Mouse (Mus musculus) lung, adult 10 weeks (tissue): ENCODE measurements around the gene Defb13. TPM values are rescaled to one million over a fixed set of nuclear protein-coding genes. Genes with fewer than 3 reads are reported as not detected.

Source experiments
- polyA plus RNA-seq: library from polyadenylated mRNA; stranded (reverse); fragments of 350-450 nt; fragmentation: Illumina TruSeq; extraction: RNeasy Lipid Tissue Mini Kit (QIAGEN cat#74804); gene quantifications from one replicate; pipeline ENCODE4 v1.2.3, GENCODE M21; 2014; ENCODE audit warnings: low read depth, low replicate concordance; ENCODE audit not compliant: insufficient read depth

Defb13 gene
- polyA plus RNA-seq, result not detected

DNA sequence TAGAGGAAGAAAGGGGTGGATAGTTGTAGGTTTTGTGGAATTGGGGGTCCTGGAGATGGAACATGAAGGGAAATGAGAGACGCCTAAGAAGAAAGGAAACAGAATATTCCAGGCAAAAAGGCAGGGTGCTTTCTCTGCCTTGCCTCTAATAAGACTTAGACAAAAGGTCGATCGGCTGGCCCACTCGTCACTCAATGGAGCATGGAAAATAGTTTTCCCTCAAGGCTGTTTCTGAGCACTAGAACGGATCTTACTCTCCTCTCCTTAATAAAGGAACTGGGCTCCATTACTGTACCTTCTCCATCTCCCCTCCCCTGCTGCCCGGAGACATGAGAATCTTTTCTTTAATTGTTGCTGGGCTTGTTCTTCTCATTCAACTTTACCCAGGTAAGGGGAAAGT is at the start of gene Defb13:
Defb13 (plus strand) TSS at position 301 of the 400 bp plus-strand sequence.

DNA sequence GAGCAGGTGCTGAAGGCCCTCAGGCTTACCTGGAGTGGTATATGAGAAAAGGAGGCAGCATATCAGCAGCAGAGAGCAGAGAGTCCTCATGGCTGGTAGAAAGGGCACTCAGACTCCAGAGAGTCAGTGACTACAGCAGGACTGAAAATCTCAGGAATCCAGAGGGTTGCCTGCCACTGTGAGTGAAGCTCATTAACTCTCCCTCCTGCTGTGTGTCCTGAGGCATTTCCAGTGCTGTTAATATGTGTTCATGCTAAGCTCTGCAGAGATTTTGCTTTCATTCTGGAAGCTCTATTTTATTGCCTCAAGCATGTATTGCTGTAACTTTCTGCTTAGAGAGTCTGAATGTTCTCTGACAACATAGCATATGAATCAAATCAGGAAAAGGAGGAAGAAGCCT is 40.3 kb upstream of the Defb13 start, which contains the start of gene Defb11:
Defb11 (minus strand) TSS at position 123 of the 400 bp plus-strand sequence.

DNA sequence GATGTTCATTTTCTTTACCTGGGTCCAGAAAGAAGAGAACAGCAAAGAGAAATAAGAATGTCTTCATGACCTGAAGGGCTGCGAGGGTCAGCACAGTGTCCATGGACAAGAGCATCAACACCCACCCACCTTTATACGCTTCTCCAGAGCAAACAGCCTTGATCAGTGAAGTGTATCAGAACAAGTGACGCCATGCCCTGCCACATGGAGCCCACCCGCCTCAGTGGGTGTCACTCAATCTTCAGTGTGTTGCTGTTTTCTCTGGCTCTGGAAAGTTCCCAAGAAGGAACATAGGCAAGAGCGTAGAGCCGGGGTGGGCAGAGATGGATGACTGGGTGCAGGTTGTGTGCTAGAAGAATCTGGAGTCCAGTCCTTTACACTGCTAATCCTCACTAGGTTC is 14.0 kb upstream of the Defb13 start, which contains the start of gene Defb15:
Defb15 (minus strand) TSS at position 101 of the 400 bp plus-strand sequence.

DNA sequence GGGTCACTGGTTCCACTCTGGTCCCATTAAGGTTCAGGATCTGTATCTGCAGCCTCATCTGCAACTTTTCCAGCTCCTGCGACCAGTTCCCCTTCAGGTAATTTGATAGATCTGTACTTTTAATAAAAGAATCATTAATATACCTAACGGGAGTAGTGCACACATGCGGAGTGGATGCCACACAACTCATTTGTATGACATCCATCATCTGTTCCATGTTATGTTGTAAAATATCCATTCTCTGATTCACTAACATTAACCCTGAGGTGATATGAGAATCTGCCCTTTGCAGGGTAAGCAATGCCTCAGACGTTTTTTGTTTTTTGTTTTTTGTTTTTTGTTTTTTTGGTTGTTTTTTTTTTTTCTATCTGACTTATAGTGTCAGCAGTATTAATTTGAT is 8.5 kb upstream of the Defb13 start, which contains the start of gene Defb35:
Defb35 (plus strand) TSS at position 301 of the 400 bp plus-strand sequence.

DNA sequence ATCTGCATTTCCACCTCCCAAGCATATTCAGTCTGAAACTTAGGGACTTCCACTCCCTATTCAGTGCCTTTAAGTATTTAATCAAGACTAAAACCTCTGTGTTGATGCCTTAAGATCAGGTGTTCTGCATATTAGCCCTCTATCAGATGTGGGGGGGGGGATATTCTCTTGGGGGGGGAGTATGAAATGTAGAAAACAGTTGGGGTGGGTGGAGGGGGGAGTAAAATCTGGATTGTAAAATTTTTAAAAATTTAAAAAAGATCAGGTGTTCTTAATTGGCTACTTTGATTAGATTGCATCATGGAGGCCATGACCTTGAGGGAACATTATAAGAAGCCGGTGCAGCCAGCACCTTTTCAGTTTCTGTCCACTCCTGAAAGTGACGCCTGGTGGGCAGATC is 11.9 kb downstream of the Defb13 start, which contains the start of gene Fam90a1a:
Fam90a1a (plus strand) TSS at position 301 of the 400 bp plus-strand sequence.

DNA sequence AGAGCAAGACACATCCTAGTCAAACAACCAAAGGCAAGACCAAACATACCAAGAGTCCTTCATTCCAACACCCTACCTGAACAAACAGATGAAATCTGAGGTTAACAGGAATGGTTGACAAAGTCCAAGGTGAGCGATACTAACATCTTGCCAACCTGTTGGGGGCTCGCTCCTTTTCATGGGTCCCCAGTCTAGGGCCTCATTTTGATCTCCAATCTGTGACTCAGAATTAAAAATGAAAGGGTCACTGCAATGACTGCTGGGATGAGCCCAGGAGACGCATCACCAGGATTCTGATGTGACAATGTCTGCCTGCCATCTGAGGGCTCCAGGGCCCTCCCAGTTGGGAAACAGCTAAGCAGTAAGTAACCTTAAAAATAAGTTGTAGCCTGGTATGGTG is 22.9 kb downstream of the Defb13 start, which contains the start of gene Ccdc70:
Ccdc70 (plus strand) TSS at position 301 of the 400 bp plus-strand sequence.

Other genes with a start within 250 kb of the Defb13 start
- gene AY761184, start 243.1 kb upstream of the Defb13 start, polyA plus RNA-seq, result not detected
- gene Defa24, start 212.3 kb upstream of the Defb13 start, polyA plus RNA-seq, result not detected
- not detected for gene Defb50, start 123.2 kb upstream of the Defb13 start, polyA plus RNA-seq
- not detected for gene Defb2, start 106.8 kb upstream of the Defb13 start, polyA plus RNA-seq
- not detected for gene Defb10, start 87.9 kb upstream of the Defb13 start, polyA plus RNA-seq
- not detected for gene Defb9, start 61.3 kb upstream of the Defb13 start, polyA plus RNA-seq
- gene Defb11, start 40.4 kb upstream of the Defb13 start, polyA plus RNA-seq, result not detected
- gene Defb15, start 14.1 kb upstream of the Defb13 start, polyA plus RNA-seq, result not detected
- not detected for gene Defb35, start 8.4 kb upstream of the Defb13 start, polyA plus RNA-seq
- gene Fam90a1a, start 12.0 kb downstream of the Defb13 start, polyA plus RNA-seq, result not detected
- not detected for gene Ccdc70, start 23.0 kb downstream of the Defb13 start, polyA plus RNA-seq
- 7.2 TPM for gene Atp7b, start 113.5 kb downstream of the Defb13 start, polyA plus RNA-seq
- gene Alg11, start 114.0 kb downstream of the Defb13 start, polyA plus RNA-seq, result 5.5 TPM
- gene Nek5, start 178.3 kb downstream of the Defb13 start, polyA plus RNA-seq, result 7.0 TPM
- 1.9 TPM for gene Nek3, start 219.7 kb downstream of the Defb13 start, polyA plus RNA-seq
- 0.74 TPM for gene Ckap2, start 239.1 kb downstream of the Defb13 start, polyA plus RNA-seq
- gene Vps36, start 246.0 kb downstream of the Defb13 start, polyA plus RNA-seq, result 21.4 TPM